Mouse (Mus musculus) neutrophil, adult 5-6 weeks (primary cell): ENCODE measurements around the gene Mbd6. TPM values are rescaled to one million over a fixed set of nuclear protein-coding genes. Genes with fewer than 3 reads are reported as not detected.
"Not testable (repeated sequence)": the region's sequence is repeated elsewhere in the genome, so short reads cannot be mapped to it uniquely, and the experiment has no call there.

ENCODE experiments used
- ATAC-seq: fragments of 151-379, 151-347 bp; 2 replicates; pipeline ENCODE4 v1.8.0; 2017; ENCODE audit warnings: mild to moderate bottlenecking, moderate TSS enrichment; ENCODE audit not compliant: insufficient number of reproducible peaks, poor library complexity, low FRiP score, severe bottlenecking; ENCODE audit errors: extremely low read depth
- total RNA-seq: library from RNA; stranded (forward); fragments of 200-1000 nt; gene quantifications from 2 replicates; pipeline ENCODE4 v1.2.3, GENCODE M21; 2017

Gene Mbd6
- total RNA-seq, 1 experiment from 2014 or later = 27.8 TPM

DNA sequence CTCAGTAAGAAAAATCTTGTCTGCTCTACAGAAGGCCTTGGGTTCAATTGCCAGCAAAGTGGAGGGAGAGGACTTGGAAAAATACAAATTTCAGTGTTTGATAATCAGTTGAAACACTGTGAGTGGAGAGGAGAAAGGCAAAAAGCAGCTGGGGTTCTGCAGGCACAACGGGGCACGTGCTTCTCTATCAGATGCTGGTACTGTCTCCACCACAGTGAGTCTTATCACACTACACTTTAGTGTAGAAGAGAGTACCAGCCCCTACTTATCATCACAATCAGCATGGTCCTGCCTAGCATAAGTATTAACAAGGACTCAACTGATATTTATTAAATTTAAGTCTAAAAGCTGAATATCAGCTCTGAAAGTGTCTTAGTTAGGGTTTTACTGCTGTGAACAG lies 28.5 kb upstream of the Mbd6 start:
- ATAC-seq = no peak

DNA sequence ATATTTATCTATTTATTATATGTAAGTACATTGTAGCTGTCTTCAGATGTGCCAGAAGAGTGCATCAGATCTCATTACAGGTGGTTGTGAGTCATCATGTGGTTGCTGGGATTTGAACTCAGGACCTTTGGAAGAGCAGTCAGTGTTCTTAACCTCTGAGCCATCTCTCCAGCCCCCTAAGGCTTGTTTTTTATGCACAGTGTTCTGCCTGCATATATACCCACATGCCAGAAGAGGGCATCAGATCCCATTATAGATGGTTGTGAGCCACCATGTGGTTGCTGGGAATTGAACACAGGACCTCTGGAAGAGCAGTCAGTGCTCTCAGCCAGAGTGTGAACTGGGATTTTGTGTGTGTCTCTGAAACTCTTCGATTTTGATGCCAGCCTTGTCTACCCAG lies 26.1 kb upstream of the Mbd6 start:
- ATAC-seq = not testable (repeated sequence)

DNA sequence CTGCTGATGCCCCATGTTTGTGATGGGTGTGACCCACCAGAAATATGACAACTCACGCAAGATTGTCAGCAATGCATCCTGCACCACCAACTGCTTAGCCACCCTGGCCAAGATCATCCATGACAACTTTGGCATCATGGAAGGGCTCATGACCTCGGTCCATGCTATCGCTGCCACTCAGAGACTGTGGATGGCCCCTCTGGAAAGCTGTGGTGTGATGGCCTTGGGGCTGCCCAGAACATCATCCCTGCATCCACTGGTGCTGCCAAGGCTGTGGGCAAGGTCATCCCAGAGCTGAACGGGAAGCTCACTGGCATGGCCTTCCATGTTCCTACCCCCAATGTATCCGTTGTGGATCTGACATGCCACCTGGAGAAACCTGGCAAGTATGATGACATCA lies 24.7 kb upstream of the Mbd6 start:
- not testable (repeated sequence) for ATAC-seq

DNA sequence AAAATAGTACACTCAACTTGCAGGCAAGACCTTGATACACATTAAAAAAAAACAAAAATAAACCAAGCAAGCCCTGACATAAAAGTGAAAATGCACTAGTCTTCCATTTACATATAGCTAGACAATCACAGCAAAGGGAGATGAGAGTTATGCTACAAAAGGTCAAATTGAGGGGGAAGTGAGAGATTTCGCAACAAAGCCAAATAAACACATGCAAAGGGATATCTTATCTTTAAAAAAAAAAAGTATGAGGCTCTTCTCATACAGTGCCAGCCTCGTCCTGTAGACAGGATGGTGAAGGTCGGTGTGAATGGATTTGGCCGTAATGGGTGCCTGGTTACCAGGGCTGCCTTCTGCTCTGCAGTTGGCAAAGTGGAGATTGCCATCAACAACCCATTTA lies 24.0 kb upstream of the Mbd6 start:
- no peak for ATAC-seq

DNA sequence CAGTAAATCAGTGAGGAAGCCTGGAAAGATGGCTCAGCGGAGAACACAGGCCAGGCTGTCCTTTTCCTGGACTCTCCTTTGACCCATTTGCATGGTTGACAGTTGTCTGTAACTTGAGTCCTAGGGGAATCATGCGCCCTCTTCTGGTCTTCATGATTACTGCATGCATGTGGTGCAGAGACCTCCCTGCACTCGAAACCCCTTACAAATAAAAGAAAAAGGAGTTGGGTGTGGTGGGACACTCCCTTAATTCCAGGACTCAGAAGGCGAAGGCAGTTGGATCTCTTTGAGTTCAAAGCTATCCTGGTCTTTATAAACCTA lies 23.5 kb upstream of the Mbd6 start:
- peak; percentile 73 for ATAC-seq

DNA sequence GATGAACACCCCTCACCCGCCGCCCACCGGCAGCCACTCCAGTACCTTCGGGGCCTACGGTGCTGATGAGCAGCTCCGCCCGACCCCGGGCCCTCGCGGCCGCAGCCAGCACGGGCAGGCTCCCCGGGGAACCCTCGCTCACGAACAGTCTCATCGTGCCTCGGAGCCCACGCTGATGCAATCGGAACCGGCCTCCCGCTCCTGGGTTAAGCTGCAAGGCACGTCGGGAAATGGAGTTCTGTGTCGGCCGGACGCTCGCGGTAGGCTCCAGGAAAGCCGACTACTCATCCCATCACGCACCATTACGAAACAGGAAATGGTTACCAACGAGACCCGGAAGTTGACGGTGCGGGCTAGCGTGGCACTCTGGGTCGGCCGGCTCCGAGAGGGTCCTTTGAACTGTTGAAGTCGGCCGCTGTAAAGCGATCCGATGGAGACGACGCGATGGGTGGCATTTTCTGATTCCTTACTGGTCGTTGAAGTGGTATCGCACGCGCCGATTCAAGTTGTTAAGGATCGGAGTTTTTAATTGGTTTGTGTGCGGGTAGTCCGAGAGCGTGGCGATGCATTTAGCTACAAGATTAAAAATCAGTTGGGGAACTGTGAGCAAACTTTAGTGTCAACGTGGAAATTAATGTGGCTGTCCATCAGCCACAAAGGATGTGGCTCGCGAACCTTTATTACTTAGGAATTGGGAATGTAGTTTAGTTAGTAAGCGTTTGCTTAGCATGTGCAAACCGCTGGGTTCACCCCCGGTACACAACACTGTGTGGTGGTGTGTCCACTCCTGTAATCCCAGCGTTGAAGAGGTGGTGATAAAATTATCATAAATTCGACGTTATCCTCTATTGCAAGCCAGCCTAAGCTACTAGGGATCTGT lies 22.9 kb upstream of the Mbd6 start, which contains the start of gene Mars:
TSS of gene Mars (minus strand) at position 311 of the 880 bp plus-strand sequence.
- ATAC-seq = peak; percentile 93

DNA sequence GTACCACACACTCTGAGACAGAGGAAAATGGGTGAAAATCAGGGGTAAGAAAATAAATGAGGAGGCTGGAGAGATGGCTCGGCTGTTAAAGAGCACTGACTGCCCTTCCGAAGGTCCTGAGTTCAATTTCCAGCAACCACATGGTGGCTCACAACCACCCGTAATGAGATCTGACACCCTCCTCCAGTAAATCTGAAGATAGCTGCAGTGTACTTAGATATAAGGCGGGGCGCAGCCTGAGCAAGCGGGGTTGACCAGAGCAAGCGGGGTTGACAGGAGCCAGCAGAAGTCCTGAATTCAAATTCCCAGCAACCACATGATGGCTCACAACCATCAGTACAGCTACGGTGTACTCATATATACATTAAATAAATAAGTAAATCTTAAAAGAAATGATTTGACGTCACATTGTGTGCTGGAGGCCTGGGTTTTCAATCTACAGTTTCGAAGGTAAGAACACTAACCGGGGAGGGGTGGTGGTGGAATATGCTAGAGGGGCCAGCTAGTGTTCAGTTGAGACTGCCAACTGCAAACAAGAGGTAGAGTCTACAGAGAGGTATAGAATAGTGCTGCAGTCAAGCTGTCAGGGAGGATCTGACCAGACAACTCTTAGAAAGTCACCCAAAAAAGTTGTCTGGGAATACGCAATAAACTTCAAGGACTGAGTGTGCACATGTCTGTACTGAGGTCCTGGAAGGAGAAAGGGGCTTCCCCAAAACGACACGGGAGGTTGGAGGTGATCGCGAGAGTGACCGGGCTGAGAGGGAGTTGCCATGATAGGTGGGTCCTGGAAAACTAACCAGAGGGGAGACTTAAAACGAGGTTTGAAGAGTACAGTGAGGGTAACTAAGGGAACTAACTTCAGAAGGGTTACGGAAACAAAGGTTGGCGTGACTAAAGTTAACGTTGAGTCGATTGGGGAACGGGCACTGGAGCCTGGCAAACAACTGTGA lies 22.0 kb upstream of the Mbd6 start:
- no peak for ATAC-seq

DNA sequence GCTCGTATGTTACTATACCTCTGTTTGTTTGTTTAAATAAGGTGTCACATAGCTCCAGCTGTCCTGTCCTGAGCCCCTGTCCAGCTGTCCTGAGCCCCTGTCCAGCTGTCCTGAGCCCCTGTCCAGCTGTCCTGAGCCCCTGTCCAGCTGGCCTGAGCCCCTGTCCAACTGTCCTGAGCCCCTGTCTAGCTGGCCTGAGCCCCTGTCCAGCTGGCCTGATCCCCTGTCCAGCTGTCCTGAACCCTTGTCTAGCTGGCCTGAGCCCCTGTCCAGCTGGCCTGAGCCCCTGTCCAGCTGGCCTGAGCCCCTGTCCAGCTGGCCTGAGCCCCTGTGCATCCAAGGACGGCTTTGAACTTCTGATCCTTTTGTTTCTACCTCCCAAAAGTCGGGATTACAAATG lies 20.3 kb upstream of the Mbd6 start:
- ATAC-seq = not testable (repeated sequence)

DNA sequence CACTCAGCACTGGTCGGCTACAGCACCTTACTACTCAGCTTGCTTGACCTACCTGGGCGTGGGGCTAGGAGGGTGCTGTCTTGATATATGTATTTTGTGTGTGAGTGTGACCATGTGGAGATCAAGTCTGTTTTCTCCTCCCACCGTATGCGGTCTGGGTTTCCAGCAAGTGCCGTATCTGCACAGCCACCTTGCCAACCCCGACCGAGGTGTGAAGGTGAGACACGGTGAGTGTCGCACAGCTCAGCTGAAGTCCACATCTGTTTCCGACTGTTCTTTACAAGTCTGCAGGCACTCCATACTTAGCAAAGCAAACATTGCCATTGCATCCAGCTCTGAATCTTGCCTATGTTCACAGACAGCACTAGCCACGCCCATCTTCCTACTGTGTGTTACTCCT lies 14.3 kb upstream of the Mbd6 start:
- no peak for ATAC-seq

DNA sequence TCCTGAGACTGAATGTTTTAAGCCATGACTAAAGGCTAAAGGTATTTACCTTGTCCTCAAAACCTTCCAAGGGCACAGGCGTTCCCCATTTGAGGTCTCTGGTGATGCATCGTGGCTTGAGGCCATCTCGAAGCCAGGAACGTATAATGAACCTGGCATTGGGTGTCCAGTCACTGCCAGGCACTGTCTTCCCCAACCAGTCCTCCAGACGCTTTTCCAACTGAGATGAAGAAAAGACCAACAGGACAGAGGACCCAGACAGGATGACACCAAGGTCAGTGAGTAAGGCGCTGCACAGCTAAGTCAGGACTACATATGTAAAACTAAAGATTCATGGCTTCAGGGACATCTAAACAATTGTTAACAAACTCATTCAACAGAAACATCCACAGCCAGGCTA lies 11.5 kb upstream of the Mbd6 start:
- no peak for ATAC-seq

DNA sequence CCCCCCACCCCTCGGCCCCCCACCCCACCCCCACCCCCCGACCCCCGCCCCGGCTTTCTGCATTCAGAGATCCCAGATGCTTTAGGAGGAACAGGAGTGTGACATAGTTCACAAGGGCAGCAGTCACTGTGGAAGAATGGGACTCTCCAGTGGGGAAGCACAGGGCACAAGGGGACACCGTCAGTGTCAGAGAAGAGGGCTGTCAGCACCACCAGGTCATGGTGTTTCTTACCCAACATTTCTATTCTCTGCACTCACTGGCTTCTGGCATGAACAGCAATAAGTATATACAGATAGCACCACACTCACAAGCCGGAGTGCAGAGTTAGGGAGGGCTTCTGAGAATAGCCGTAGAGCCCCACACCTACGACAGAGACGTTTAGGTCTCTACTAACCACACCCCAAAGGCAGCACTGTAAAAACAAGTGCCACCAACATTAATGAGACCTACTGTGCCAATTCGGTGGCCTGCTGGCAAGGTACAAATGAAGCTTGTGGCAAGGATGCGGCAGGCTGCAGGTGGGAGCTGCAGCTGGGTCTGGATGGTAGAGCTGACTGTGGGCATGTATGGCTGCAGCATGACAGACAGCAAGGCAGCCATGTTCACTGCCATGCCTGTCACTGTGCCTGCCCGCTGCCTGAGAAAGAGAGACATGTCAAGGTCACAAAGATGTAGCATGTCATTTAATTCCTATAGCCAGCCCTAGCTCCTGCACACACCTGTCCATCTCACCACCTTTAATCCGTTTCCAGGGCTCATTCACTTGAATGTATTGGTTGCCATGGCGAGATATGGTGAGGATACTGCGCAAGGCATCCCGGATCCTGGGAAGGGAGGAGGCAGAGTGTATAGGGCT lies 8.4 kb upstream of the Mbd6 start:
- ATAC-seq = no peak; the same call in 1 of the 2 replicates

DNA sequence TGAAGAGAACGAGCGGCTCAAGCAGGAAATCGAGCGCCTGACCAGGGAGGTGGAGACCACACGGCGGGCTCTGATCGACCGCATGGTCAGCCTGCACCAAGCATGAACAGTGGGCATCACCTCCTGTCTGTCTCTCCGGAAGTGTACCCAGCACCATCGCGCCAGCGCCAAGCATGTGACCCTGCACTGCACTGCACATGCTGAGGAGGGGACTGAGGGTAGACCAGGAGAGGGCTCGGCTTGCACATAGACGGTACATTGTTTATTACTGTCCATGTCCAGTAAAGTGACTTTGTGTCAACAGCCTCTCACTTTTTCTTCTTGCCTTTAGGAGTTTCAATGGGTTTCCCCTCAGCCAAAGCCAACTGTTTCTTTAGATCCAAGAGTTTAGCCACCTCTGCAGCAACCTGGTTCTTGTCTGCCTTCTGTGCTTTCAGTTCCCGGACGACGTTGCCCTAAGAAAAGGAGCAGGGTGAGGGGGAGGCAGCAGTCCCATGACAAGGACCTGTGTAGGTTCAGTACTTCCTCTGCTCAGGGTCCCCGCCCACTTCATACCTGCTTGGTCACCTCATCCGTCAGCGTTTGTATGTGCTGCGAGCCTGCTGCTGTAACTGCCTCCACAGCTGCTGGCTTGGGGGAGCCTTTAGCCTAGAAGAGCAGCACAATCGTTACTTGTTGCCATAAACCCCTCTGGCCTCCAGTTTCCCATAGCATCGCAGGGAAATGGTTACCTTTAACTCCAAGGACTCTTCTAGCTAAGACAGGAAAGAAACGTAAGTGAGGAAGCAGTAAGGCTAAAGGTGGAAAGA lies 7.4 kb upstream of the Mbd6 start:
- ATAC-seq = no peak

DNA sequence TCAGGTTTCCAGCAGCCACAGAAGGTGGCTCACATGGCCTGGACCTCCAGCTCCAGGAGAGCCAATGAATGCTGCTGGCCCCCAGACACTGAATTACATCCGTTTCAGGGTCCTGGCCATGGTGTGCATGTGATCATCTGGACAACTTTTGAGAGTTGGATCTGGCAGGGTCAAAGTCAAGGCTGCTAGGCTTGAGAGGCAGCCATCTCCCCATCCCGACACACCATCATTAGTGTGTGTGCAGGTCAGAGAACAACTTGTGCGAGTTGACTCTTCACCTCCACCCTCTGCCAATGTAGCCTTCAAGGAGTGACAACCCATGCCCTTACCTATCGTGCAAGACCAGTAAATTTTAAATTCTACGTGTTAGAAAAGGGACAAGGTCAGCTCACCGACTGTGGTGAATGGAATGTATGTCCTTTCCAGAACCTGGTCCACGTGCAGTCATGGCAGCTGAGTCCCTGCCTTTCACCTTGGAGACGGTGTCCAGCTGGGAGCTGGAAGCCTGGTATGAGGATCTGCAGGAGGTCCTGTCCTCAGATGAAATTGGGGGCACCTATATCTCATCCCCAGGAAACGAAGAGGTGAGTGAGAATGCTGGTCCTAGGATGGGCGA lies 6.2 kb upstream of the Mbd6 start:
- no peak for ATAC-seq

DNA sequence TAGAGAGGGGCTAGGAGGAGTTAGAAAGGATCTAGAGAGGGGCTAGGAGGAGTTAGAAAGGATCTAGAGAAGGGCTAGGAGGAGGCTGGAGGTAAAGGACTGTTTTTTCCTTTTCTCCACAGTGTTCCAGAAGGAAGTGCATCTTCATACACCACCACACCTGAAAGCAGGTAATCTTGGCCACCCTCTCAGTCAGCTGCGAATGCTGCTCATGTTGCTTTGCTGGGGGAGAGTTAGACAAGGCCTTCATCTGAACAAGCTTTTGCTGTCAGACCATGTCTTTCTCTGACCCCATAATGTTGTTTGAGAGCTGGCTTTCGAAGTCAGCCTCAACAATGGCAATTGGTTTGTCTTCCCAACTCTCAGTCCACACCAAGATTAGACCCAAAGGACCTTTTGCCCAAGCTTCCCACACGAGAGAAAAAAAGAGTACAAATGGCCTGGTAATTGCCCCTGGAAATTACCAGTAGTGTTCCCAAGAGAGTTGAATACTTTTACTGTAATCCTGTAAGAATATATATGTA lies 4.8 kb upstream of the Mbd6 start:
- no peak for ATAC-seq

DNA sequence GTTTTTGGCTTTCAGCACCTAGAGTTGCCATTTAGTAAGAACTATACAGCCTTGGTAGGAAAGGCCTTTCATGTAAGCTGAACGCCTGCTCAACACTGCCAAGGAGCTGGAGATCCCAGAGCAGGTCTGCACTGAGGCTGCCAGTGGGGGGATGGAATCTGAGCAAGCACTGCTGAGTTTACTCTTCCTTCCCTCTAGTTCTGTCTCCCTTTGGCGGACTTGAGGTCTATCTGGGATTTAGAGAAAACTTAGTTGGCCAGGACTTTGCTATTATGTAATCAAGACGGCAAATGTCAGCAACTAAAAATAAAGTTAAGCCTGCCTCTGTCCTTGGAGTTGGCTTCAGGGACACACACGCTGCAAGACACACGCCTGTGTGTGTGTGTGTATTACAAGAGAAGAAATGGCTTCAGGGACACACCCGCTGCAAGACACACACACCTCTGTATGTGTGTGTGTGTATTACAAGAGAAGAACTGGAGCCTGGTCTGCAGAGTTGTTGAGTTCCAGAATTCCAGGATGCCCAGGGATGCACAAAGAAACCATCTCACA lies 4.2 kb upstream of the Mbd6 start:
- ATAC-seq = no peak

DNA sequence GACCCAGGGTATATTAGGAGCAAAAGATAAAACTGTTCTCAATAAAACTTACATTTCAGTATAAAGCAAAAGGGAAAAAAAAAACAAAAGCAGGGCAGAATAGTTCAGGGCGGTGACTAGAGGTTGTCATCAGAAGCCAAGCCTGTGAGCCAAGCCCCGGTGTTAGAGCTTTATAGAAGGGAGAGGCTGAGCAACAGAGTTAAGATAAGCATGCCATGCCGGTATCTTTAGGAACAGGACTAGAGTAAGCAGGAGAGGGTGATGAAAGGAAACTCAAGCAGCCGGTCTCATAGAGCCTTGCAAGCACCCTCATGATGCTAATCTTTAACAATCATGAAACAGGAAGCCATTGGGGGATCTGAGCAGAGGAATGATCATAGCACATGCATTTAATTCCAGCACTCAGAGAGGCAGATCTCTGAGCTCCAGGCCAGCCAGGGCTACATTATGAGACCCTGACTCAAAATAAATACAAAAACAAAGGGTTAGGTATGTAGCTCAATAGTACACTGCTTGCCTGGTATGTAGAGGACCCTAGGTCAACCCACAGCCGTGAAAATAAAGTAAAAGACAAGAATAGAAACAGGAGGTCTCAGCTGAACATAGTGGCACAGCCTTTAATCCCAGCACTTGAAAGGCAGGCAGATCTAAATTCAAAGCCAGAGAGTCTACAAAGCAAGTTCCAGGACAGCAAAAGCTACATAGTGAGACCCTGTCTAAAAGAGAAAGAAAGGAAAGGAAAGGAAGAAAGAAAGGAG lies 3.2 kb upstream of the Mbd6 start:
- no peak for ATAC-seq
